Mouse (Mus musculus): Measurements from ENCODE around the gene Gphn.

The Gphn gene

DNA sequence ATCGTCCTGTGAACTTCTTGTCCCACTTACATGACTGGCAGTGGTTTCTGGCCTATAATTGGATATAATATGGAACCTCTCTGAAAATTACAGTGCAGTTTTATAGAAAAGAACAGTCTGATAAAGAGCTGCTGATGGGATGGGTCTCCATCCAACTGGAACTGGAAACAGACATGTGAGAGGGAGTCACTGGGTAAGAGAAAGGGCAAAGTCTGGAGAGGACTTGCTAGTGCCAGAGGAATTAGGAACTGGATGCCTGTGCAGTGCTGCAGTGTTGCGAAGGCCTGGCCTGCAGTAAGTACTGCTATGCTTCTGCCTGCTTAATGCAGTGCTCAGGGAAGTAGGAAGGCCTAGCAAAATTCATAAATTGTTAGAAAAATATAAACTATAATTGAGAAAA is 467.1 kb downstream of the Gphn start:
- no peak for ATAC-seq (ENCODE audit: low TSS enrichment)

DNA sequence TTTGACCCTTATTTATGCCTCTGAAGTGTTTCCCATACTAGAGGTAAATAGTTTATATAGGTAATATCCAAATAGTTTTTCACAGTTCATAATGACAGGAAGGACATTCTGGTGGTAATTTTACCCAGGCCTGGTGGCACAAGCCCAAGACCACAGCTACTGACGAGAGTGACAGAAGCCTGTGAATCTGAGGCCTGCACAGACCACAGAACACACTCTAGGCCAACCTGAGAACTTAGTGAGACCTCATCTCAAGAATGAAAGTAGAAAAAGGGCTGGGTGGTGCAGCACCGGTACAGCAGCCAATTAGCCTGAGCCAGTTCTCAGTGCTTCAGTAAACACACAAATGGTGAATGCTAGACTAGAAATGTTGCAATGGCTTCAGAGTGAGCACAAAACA is 491.6 kb downstream of the Gphn start:
- no peak for ATAC-seq (ENCODE audit: low TSS enrichment)

DNA sequence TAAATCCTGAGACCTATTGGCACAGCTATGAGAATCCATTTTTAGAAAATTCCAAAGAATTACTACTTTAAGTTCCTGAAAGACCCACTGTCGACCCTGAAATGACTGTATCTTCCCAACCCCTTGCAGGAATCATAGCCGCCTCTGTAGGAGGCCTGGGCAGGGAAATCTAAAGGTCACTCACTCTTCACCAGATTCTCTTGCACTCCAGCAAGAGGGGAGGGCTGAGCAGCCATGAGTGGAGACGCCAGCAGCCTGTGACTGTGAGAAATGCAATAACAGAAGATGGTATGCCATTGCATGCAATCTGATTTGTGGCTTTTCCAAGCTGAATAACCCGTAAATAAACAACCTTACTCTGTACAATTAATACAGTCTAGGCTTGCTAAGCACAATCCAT is 501.5 kb downstream of the Gphn start:
- ATAC-seq (ENCODE audit: low TSS enrichment): no peak

All from frontal cortex, adult (tissue).